Mouse (Mus musculus): ENCODE data around the gene Gm10273. TPM values are rescaled to one million over a fixed set of nuclear protein-coding genes. Genes with fewer than 3 reads are reported as not detected.
"Not testable (repeated sequence)": the region's sequence is repeated elsewhere in the genome, so short reads cannot be mapped to it uniquely, and the experiment has no call there.

The Gm10273 gene
- polyA plus RNA-seq, 1 experiment from 2014 or later, result 6.5 TPM

GRCm38 (mm10) chr10:59368729-59369128 is 26.7 kb upstream of the Gm10273 start:
- H3K27ac ChIP-seq, result no peak overlapping the region
- no peak for ATAC-seq (ENCODE audit: low FRiP score, low read depth)
- H3K4me1 ChIP-seq, result no peaks in the 10 kb centered on the region
- 91% methylated on average over 8 of the region's 8 CpGs for WGBS
- H3K9ac ChIP-seq, result no peak overlapping the region
- no peak overlapping the region for H3K4me2 ChIP-seq (replicated peaks)
- H3K36me3 ChIP-seq, result peaks cover 82% of the 10 kb centered on the region
- H3K9me3 ChIP-seq, result no peaks in the 10 kb centered on the region
- no peaks in the 10 kb centered on the region for H3K27me3 ChIP-seq (replicated peaks)
- no peak overlapping the region for H3K4me3 ChIP-seq

- H3K27ac ChIP-seq, result no peak overlapping the region
- H3K27me3 ChIP-seq (replicated peaks), result no peaks in the 10 kb centered on the region
- H3K9ac ChIP-seq, result no peak overlapping the region
- no peak overlapping the region for H3K4me3 ChIP-seq
- ATAC-seq (ENCODE audit: low FRiP score, low read depth), result no peak
- 94% methylated on average over 9 of the region's 9 CpGs for WGBS
- no peak overlapping the region for H3K4me2 ChIP-seq (replicated peaks)
- no peaks in the 10 kb centered on the region for H3K9me3 ChIP-seq
- H3K36me3 ChIP-seq, result peaks cover 81% of the 10 kb centered on the region
- no peaks in the 10 kb centered on the region for H3K4me1 ChIP-seq
These were observed 26.0 kb upstream of the Gm10273 start for GRCm38 (mm10) chr10:59369426-59369825.

GRCm38 (mm10) chr10:59377906-59378305 is 17.5 kb upstream of the Gm10273 start:
- WGBS, result 95% methylated on average over 10 of the region's 10 CpGs
- no peak overlapping the region for H3K9ac ChIP-seq

GRCm38 (mm10) chr10:59378728-59379127 is 16.7 kb upstream of the Gm10273 start:
- WGBS, result 91% methylated on average over 4 of the region's 4 CpGs
- peaks cover 8% of the 10 kb centered on the region; the same call in 1 of the 2 replicates for H3K36me3 ChIP-seq
- no peaks in the 10 kb centered on the region for H3K27me3 ChIP-seq (replicated peaks)
- no peak overlapping the region for H3K27ac ChIP-seq
- no peaks in the 10 kb centered on the region for H3K9me3 ChIP-seq
- H3K9ac ChIP-seq, result no peak overlapping the region
- H3K4me3 ChIP-seq, result no peak overlapping the region
- ATAC-seq (ENCODE audit: low FRiP score, low read depth), result no peak
- no peak overlapping the region for H3K4me2 ChIP-seq (replicated peaks)
- H3K4me1 ChIP-seq, result 0 out of 2 replicates have a peak, but pooled peaks cover 6% of the 10 kb centered on the region

More at GRCm38 (mm10) chr10:59377906-59378305, 17.5 kb upstream of the Gm10273 start:
- Histone ChIP-seq H3K4me3 (no peak overlapping the region), H3K27me3 (replicated peaks) (no peaks in the 10 kb centered on the region), H3K27ac (no peak overlapping the region), H3K9me3 (no peaks in the 10 kb centered on the region), H3K4me2 (replicated peaks) (no peak overlapping the region), H3K4me1 (0 out of 2 replicates have a peak, but pooled peaks cover 6% of the 10 kb centered on the region), H3K36me3 (peaks cover 12% of the 10 kb centered on the region)
- no peak for ATAC-seq (ENCODE audit: low FRiP score, low read depth)

GRCm38 (mm10) chr10:59379927-59380326 is 15.5 kb upstream of the Gm10273 start:
- 67% methylated on average over 3 of the region's 3 CpGs for WGBS

GRCm38 (mm10) chr10:59380411-59380821 is 15.0 kb upstream of the Gm10273 start:
- Histone ChIP-seq H3K27me3 (replicated peaks) (no peaks in the 10 kb centered on the region), H3K9ac (no peak overlapping the region), H3K4me1 (0 out of 2 replicates have a peak, but pooled peaks cover 6% of the 10 kb centered on the region), H3K4me3 (no peak overlapping the region), H3K36me3 (no peaks in the 10 kb centered on the region), H3K9me3 (no peaks in the 10 kb centered on the region), H3K4me2 (replicated peaks) (no peak overlapping the region), H3K27ac (no peak overlapping the region)
- ATAC-seq (ENCODE audit: low FRiP score, low read depth), result no peak
- 80% methylated on average over 2 of the region's 2 CpGs for WGBS

More at GRCm38 (mm10) chr10:59379927-59380326, 15.5 kb upstream of the Gm10273 start:
- no peak overlapping the region for H3K27ac ChIP-seq
- H3K4me1 ChIP-seq, result 0 out of 2 replicates have a peak, but pooled peaks cover 6% of the 10 kb centered on the region
- H3K4me3 ChIP-seq, result no peak overlapping the region
- ATAC-seq (ENCODE audit: low FRiP score, low read depth), result no peak
- H3K9me3 ChIP-seq, result no peaks in the 10 kb centered on the region
- no peaks in the 10 kb centered on the region for H3K36me3 ChIP-seq
- no peaks in the 10 kb centered on the region for H3K27me3 ChIP-seq (replicated peaks)
- H3K9ac ChIP-seq, result no peak overlapping the region
- H3K4me2 ChIP-seq (replicated peaks), result no peak overlapping the region

GRCm38 (mm10) chr10:59381563-59381962 is 13.9 kb upstream of the Gm10273 start:
- WGBS, result 72% methylated on average over 7 of the region's 10 CpGs
- H3K27ac ChIP-seq; ATAC-seq (ENCODE audit: low FRiP score, low read depth); H3K4me2 ChIP-seq (replicated peaks); H3K9me3 ChIP-seq; H3K4me3 ChIP-seq; H3K27me3 ChIP-seq (replicated peaks); H3K4me1 ChIP-seq; H3K9ac ChIP-seq; H3K36me3 ChIP-seq: not testable (repeated sequence)

- 88% methylated on average over 8 of the region's 8 CpGs for WGBS
These were observed 8.5 kb upstream of the Gm10273 start for GRCm38 (mm10) chr10:59386951-59387350.

GRCm38 (mm10) chr10:59389652-59390051 is 5.8 kb upstream of the Gm10273 start:
- Histone ChIP-seq H3K27ac (no peak overlapping the region), H3K9ac (no peak overlapping the region), H3K4me3 (no peak overlapping the region), H3K27me3 (replicated peaks) (no peaks in the 10 kb centered on the region), H3K4me1 (no peaks in the 10 kb centered on the region), H3K36me3 (no peaks in the 10 kb centered on the region), H3K9me3 (peaks cover 4% of the 10 kb centered on the region; the same call in 1 of the 2 replicates), H3K4me2 (replicated peaks) (no peak overlapping the region)
- no peak for ATAC-seq (ENCODE audit: low FRiP score, low read depth)
- 91% methylated on average over 3 of the region's 3 CpGs for WGBS

More at GRCm38 (mm10) chr10:59386951-59387350, 8.5 kb upstream of the Gm10273 start:
- H3K27ac ChIP-seq, result no peak overlapping the region
- no peak overlapping the region for H3K4me3 ChIP-seq
- peaks cover 4% of the 10 kb centered on the region; the same call in 1 of the 2 replicates for H3K9me3 ChIP-seq
- no peak overlapping the region for H3K4me2 ChIP-seq (replicated peaks)
- H3K4me1 ChIP-seq, result no peaks in the 10 kb centered on the region
- H3K36me3 ChIP-seq, result no peaks in the 10 kb centered on the region
- ATAC-seq (ENCODE audit: low FRiP score, low read depth), result no peak
- no peak overlapping the region for H3K9ac ChIP-seq
- H3K27me3 ChIP-seq (replicated peaks), result no peaks in the 10 kb centered on the region

GRCm38 (mm10) chr10:59391907-59392306 is 3.5 kb upstream of the Gm10273 start:
- Histone ChIP-seq H3K4me3 (no peak overlapping the region), H3K4me2 (replicated peaks) (no peak overlapping the region), H3K9ac (no peak overlapping the region), H3K27ac (no peak overlapping the region), H3K9me3 (peaks cover 4% of the 10 kb centered on the region; the same call in 1 of the 2 replicates), H3K27me3 (replicated peaks) (no peaks in the 10 kb centered on the region), H3K4me1 (no peaks in the 10 kb centered on the region), H3K36me3 (no peaks in the 10 kb centered on the region)
- no peak for ATAC-seq (ENCODE audit: low FRiP score, low read depth)
- WGBS, result 63% methylated on average over 4 of the region's 4 CpGs

- no peak for ATAC-seq (ENCODE audit: low FRiP score, low read depth)
- 84% methylated on average over 21 of the region's 21 CpGs for WGBS
- Histone ChIP-seq H3K9me3 (no peaks in the 10 kb centered on the region), H3K36me3 (no peaks in the 10 kb centered on the region), H3K27me3 (replicated peaks) (no peaks in the 10 kb centered on the region), H3K4me3 (no peak within 1 kb of the TSS), H3K27ac (no peak within 1 kb of the TSS), H3K4me1 (no peaks in the 10 kb centered on the region), H3K4me2 (replicated peaks) (no peak within 1 kb of the TSS), H3K9ac (no peak within 1 kb of the TSS)
These were observed 7.7 kb downstream of the Gm10273 start, which contains the start of gene Pla2g12b for GRCm38 (mm10) chr10:59402899-59403792. Gene Pla2g12b, plus strand, starts transcription at chr10:59403660.

- 78% methylated on average over 10 of the region's 10 CpGs for WGBS
- H3K36me3 ChIP-seq, result no peaks in the 10 kb centered on the region
- H3K9ac ChIP-seq, result no peak overlapping the region
These were observed 8.3 kb downstream of the Gm10273 start for GRCm38 (mm10) chr10:59403793-59404149.

More at GRCm38 (mm10) chr10:59403793-59404149, 8.3 kb downstream of the Gm10273 start:
- Histone ChIP-seq H3K27me3 (replicated peaks) (no peaks in the 10 kb centered on the region), H3K9me3 (no peaks in the 10 kb centered on the region), H3K4me1 (no peaks in the 10 kb centered on the region), H3K4me2 (replicated peaks) (no peak overlapping the region), H3K4me3 (no peak overlapping the region), H3K27ac (no peak overlapping the region)
- no peak for ATAC-seq (ENCODE audit: low FRiP score, low read depth)

Measured in neural tube, embryonic 12.5 days (tissue).